Mouse (Mus musculus) frontal cortex, postnatal 25 days (tissue): Measurements from ENCODE around the gene Iqcj.

Experiments
- DNase-seq, 2 experiments: peaks; one replicate each; pipeline ENCODE4 v3.0.0; 2022; ENCODE audit warnings: low spot score in 2 of 2

Iqcj gene

DNA sequence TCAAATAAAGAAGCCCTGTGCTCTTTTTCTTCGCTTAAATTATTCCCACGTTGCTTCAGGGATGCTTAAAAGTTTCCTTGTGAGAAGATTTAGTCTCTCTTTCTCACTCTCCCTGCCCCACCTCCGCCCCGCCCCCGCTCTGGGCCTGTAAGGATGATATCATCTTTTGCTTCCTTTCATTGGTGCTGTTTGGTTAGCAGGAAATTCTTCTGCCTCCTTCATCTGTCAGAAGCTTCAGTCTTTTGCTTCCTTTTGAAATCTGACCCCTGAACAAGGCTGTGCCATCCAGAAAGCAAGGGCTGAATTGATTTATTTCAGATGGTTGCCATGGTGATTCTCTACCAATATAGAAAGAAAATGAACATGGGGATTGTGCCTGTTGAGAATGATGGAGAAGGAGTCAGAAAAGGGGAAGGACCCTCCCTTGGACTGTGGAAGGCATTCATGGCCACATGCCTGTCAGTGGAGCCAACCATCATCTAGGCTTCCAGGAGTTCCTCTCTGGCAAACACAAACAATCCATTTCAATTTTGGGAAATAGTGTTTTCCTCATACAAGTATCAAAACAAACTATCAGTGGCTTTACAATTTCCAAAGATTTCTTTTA is 62.5 kb downstream of the Iqcj start:
- peak; percentile 20 to 38 for DNase-seq

DNA sequence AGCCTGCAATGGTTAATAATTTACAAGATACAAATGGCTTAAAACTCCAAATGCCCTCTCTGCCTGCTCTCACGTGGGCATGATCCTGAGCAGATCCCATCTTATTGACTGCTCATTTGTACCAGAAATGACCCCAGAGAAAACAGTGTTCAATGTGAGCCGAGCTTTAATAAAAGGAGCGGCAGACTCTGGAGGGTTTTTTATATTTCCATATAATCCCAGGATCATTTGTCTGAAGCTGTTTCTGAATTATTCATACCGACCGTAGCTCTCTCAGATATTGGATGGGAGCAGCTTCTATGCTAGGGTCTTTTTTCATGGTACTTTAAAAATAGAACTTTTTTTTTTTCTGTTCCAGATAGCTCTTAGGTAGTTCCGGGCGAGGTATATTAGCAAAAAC is 67.7 kb downstream of the Iqcj start:
- DNase-seq = no peak

DNA sequence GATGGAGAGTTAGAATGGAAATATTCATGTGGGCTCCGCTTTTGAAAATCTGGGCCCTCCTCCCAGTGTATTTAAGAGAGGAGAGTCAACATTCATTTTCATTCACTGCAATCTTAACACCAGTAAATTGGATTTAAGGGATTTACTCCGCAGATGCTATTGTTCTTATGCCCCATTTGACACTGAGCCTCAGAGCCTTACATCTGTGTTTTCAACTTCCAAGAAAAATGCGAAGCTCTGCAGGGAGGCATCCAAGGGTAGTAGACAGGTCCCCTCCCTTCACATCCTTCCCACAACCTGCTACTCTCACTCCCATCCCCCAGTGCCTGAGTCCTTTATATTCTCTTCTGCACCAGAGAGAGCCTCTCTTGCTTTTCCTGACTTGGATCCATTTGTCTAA is 68.1 kb downstream of the Iqcj start:
- DNase-seq = no peak

DNA sequence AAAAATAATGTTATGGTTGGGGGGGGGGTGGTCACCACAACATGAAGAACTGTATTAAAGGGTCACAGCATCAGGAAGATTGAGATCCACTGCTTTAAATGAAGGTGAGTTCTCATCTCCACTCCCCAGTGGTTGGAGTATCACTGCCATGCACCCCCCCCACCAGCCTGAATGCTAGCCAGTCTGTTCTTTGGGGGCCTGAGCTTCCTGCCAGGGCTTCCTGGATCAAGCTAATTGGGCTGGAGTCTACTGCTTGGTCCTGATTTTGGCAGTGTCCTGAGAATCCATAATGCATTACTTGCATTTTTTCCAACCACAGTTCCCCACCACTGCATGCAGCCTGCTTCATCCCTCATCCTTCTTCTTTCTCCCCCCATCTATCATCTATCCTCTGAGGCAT is 68.7 kb downstream of the Iqcj start:
- DNase-seq = no peak

DNA sequence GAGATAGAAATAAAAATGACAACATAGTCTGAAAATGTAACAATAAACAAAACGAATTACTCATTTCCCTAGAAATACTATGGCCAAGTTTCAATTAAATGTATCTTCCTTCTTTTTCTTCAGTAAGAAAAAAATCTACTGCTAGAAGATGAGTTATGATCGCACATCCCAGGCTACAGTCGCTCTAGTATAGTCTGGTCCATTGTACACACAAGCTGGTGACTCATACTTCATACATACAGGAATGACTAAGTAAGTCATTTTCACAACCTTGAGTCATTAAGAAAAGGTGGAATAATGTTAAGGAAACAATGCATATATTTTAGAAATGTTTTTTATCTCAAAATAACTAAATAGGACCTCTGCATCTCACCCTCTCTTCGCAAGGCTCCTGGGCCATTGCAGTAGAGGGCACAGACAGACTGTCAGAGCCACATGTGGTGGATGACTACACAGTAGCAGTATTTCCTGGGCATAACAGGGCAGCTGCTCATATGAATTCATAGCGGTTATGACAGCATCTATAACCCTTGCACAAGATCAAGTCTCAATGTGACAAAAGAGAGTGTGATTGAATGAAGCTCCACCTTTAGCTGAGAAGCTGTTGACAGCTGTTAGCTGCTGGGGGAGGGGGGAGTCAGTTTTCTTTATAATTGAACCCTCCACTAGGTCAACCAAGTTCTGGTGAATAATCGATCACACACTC is 70.1 kb downstream of the Iqcj start:
- DNase-seq = no peak

DNA sequence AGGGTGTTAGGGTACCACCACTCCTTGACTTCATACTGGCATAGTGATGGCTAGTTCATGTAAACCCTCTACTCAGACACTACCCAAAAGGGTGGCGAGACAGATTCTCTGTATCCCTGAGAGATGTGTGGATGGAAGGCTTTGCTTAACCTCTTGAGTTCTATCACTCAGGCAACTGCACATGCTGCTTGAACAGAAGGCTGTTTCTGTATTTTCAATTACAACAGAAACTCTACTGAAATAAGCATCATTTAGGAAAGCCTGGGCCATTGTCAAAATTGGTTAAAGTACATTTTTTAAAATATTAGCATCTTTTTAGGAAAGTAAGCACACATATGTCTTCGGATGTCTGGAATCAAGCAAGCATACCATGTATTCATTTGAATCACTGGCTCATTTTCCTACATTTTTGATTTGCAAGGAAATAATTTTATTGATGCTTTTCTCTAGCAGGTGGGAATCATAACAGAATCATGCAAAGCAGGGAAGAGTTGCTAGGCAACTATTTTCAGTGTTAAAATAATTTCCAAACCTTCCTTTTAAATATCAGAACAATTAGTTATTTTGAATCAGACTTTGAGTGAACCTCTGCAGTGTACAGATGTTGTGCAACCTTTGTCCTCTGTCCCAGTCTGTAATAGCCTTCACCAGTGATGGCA is 82.4 kb downstream of the Iqcj start:
- DNase-seq = no peak

DNA sequence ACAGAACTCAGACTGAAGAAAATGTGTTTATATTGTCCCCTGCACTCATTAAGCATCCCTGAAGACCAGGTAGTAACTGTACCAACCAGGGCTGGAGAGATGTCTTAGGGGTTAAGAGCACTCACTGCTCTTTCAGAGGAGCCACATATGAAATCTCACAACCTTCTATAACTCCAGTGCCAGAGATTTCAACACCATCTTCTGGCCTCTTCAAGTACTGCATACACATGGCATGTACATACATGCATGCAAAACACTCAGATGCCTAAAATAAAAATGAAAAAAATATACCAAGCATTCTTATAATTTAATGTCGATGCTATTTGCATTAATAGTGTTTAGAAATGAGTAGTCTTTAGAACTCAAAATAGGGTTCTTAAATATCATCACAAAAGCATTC is 88.0 kb downstream of the Iqcj start:
- DNase-seq = no peak

DNA sequence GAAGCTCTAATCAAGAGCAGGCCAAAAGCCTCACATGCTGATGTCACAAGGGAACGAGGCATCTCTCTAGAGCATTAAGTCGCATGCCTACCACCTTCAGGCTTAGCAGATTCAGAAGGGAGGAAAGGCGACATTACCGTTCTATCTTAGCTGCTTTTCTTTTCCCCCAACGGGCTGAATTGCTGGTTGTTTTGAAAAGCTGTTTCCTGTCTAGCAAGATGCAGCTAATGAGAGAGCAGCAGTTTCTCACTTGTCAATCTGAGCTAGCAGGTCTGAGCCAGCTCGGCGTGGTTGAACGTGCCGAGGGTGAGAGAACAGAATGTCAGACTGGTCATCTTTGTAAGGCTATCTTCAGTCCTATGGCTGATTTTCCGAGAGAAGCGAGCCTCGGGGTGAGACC is 91.3 kb downstream of the Iqcj start:
- DNase-seq = no peak

DNA sequence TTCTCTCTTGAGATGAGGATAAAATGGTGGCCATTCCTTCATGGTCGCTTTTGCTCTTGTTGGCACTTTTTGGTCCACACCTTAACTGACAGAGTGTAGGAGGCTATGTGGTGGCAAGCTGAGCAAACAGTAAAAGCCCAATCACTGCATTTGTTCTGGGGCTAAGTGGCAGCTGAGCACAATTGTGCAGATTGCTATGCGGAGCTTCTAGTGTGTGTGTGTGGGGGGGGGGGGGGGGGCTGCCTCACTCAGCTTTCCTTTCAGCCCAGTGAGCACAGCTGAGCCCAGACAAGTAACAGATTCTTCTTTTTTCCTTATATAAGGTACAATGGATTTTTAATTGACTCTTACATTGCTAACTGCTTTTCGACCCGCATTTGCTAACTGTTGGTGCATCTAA is 110.4 kb downstream of the Iqcj start:
- no peak for DNase-seq

DNA sequence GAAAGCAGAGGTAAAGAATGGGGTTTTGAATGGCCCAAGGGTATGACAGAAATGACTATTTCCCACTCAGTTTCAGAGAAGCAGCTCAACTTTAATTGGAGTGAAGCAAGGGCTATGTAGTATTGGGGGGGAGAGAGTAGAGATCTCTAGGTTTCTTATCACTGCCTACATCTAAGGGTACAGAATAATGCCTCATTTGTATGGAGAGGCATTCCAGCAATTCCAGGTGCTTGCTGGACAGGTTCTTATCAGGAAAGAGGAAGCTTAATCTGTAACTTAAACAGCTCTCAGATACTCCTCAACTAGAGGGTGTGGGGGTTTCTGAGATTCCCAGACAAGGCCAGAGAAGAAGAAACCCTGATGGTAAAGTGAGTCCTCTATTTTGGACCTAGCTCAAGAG is 120.3 kb downstream of the Iqcj start:
- DNase-seq = no peak

DNA sequence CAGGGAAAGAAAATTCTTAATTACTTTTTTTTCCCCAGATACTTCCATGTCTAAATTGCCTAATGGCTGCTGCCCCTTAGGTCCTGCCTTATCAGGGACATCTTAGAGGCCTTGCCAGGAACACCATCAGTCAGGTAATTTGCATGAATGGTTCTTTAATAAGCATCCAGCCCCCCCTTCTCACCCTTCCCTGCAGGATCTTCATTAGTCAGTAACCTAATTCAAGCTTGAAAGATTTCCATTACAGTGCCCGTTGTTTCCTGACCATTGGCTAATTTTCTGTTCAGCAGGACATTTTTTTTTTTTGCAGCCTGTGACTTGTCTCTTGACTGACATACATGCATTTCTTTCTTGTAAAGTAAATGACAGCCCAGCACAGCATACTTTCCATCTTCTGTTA is 123.8 kb downstream of the Iqcj start:
- no peak for DNase-seq

DNA sequence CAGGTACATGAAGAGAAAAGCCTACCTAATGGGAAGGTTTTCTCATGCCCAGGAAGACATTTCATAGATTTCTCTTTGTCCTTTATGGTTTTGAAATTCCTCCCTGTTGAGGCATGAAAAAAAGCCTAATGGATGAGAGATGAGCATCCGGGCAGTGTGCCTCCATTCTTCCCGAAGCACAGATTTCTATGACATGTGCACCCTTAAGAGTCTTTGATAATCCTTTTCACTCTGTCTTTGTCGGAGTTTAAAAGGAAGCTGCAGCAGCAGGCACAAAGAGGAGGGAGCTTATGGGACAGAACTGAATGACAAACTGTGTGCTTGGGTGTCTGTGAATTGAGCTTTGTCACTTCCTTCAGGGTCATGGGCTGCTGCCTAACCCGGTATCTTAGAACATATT is 127.4 kb downstream of the Iqcj start:
- DNase-seq = no peak

DNA sequence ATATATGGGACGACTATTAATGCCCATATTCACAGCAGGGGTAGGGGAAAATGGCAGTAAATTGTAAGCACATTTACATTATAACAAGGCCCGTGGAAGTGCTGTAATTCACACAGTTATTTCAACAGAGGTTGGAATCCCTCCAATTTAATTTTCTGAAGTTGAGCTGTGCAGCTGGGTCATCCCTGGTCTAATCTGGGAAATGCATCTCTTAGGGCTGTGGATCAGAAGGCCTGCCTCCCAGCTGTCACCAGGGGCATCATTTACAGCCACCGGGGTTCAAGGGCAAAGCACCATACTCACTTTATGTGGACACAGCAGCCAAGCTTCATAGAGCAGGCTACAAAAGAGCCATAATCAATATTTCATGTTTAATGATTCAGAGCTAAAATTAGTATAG is 144.1 kb downstream of the Iqcj start:
- no peak for DNase-seq

DNA sequence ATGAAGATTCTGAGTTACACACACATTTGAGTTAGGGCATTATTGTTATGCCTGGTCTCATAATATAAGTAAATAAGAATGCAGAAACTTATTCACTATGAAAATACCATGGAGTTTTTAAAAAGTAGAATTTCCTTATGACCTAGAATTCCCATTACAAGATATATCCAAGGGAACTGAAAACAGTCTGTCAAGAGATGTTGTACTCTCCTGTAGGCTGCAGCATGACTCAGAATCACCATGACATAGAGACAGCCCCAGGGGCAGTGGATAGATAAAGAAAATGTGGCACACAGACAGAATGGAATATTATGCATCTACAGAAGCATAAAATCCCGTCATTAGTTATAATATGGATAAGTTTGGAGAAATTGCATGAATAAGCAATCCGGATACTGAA is 150.9 kb downstream of the Iqcj start:
- DNase-seq = no peak

DNA sequence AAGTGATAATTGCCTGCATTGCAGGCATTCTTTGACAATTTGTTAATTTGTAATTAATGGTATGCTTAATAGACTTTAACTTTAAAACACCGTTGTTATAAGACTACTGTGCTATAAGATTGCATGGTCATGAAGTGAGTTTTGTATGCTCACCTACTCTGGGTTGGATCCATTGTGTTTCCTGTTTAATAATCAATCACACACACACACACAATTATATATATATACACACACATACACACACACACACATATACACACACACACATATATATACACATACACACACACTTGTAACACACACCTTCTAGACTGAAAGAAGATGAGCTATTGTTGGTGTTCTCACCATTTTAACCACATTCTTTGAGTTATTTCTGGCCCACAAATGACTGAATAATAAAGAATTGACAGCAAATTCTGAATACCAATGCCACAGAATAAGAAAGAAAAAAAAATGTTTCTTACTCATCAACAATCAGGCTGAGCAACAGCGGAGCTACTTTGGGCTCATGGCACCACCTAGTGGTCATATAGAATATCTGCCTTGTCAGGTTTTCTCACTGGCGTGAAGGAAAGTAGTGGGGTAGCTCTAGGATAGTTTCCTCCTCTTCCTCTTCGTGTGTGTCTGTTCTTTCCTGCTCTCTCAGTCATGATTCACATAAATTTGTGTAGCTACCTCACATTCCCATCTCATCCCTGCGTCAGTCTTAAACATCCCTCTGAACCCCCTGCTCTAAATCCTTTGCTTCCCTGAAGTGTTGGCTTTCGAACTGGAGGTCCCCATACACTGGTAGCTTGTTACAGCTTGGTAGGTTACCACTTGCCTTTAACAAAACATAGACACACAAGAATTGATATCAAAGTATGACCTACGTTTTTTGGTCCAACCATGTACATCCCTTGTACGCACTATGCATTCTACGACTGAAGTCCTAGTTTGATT is 153.7 kb downstream of the Iqcj start:
- no peak for DNase-seq

DNA sequence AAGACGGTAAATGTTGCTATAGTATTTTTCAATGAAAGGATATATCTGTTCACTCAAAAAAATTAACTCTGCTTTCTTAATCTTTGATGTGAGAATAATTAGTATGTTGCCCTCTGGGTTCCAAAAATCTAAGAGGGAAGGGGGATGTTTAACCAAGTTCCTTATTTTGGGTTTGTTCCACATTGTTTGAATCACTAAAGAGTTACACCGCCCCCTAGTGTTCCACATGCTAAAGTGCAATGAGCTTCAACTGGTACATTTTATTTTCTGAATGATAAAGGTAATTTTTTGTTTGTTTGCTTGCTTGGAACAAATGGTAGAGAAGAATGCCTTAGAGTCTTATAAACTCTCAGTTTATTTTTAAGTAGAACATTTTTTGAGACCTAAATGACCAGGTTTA is 161.5 kb downstream of the Iqcj start:
- no peak for DNase-seq

DNA sequence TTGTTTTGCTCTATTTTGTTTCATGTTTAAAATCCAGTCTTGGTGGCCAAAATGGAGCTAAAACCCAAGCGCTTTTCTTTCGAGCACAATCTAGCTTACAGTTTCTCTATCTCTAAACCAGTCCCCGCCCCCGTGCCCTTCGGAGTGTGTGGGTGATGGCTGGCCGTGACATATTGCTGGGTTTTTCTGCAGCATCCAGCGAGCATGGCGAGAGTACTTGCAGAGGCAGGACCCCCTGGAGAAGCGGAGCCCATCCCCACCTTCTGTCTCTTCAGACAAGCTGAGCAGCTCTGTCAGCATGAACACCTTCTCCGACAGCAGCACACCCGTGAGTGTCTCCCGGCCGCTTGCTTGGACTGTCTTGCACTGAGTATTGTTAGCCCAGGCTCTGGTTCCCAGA is 163.1 kb downstream of the Iqcj start:
- DNase-seq = peak in 1 of 2 experiments; percentile 50

DNA sequence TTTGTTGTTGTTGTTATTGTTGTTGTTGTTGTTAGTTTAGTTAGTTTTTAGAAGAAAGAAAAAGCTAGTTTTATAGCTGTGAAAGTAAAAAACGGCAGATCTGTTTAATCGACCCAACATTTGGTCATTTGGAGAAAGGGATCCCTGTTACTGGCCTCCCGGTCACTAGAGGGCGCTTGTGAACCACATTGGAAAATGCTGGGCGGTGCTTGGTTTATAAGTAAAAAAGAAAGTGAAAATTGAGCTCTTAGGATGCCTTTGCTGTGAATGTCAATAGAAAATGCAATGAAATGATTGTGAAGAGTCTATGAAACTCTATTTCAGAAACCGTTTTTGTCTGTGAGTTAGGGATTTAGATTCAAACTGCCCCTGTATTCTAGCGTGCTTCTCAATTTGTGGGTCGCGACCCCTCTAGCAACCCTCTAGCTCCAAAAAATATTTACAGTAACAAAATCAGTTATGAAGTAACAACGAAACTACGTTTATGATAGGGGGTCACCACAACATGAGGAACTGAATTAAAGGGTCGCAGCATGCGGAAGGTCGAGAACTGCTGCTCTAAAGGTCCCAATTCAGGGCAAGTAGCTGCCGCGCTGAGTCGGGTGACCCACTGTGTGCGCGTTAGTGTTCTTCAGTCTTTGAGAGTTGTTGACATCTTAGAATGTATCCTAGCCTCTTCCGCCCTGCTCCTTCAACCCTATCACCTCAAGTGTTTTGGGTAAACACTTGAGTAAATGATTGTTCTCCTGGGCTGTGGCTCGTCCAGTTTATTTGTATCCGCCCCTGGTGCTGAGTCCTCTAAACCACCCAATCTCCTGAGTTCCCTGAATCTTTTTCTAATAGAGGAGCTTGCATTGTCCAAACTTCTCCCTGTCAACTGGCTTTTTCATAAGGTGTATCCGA is 164.6 kb downstream of the Iqcj start:
- peak; percentile 67 to 69 for DNase-seq

DNA sequence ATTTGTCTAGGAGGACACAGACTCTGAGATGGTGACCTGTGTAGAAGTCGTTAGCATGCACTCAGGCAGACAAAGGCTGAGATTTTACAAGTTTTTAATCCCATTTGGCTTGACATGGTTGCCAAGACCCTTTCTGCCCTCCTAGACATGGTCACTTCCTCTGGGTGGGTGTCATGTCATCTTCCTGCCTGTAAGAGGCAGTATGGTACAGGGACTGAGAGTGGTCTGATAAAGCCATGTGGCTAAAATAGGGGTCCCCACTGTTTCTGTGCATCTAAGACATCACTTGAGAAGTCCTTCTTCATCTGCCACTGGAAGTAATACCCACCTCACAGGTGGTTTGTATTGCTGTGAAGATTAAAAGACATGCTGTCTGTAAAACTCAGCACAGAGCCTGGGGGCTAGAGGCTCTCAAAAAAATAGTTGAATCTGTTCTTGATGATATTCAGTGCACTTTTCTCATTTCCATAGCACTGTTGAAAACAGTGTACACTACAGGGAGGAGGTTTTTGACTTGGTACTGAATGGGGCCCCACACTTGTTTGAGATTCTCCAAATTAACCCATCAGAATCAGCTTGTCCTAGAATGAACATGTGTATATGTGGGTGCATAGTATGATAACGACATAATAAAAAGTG is 167.3 kb downstream of the Iqcj start:
- DNase-seq = no peak

DNA sequence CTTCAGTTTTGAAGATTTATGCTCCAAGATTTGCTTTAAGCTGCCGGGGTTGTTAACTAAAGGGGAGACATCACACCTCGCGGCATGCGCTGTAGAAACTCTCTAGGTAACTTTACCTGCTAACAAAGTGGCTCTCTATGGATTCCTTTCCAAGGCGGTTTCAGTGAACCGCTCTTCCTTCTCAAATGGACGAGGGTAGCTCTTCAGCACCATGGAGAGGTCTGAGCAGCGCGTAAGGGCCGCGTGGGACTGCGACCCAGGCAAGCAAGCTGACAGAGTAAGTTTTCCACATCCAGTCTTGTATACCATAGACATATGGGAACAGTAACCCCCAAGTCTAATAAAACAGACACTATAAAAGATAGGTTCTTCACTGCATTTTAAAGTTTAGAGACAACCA is 172.7 kb downstream of the Iqcj start, which contains the start of gene Schip1:
Schip1 (plus strand) TSS at position 72 of the 400 bp plus-strand sequence.
- DNase-seq = no peak
